Mouse (Mus musculus) neutrophil, adult 5-6 weeks (primary cell): ENCODE results near the gene Ppa2. TPM values are rescaled to one million over a fixed set of nuclear protein-coding genes. Genes with fewer than 3 reads are reported as not detected.

Experiments used
- ATAC-seq: fragments of 151-379, 151-347 bp; 2 replicates; pipeline ENCODE4 v1.8.0; 2017; ENCODE audit warnings: mild to moderate bottlenecking, moderate TSS enrichment; ENCODE audit not compliant: insufficient number of reproducible peaks, poor library complexity, low FRiP score, severe bottlenecking; ENCODE audit errors: extremely low read depth
- total RNA-seq: library from RNA; stranded (forward); fragments of 200-1000 nt; gene quantifications from 2 replicates; pipeline ENCODE4 v1.2.3, GENCODE M21; 2017

Ppa2 gene
- total RNA-seq, 1 experiment from 2014 or later, result 28.4 TPM

DNA sequence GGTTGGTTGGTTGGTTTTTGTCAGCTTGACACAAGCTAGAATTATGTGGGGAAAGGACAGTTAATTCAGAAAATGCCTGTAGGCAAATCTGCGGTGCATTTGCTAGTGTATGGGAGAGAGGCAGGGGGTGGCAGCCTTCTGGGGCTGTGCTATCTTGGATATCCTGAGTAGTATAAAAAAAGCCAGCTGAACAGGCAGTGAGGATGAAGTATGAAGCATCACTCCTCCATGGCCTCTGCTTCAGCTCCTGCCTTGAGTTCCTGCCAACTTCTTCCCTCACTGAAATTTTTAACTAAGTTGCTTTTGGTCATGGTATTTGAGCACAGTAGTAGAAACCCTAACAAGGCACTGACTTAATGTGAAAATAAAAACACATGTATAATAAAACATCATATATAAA, 70.1 kb downstream of the Ppa2 start:
- no peak for ATAC-seq

- no peak for ATAC-seq
Measured at GRCm38 (mm10) chr3:133381519-133381918, 71.6 kb downstream of the Ppa2 start.

DNA sequence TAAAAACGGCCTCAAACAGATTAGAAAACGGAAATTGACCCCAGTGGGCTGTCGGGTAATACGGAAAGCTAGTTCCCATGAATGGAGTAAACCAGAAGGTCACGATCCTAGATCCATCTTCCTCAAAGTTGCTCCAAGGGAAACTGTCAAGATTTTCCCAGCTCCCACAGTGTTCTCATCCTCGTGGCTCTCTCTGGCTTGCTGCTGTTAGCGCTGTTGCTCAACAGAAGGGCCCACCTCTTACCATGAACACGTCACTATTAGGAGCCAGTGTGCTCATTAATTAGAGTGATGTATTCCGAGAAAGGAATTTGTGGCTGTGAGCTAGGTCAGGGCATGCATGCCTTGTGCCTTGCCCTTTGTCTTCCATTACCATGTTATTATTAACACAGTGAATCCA, 72.2 kb downstream of the Ppa2 start:
- ATAC-seq, result no peak

DNA sequence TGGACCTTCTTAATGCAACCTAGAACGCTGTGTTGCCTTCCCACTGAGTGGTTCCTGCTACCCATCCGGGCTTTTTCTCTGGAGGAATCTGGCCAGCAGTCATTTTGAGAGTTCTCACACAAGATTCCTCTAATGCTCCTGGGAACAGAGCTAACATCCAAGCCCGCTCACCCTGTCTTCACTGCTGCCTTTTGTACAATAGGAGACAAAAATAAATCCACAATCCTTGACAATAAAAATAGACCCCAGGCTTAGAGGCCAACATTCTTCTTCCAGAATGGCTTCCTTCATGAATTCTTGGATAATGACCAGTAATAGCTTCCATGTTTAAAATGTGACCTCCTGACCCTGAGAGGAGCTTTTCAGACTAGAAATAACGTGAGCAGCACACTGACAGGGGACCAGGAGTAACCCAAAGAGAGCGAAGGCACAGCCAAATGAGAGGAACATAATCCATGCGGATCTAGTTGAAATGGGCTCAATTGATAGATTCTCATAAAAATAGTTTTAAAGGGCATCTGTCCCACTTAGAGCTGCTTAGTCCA, 74.3 kb downstream of the Ppa2 start:
- ATAC-seq, result no peak

DNA sequence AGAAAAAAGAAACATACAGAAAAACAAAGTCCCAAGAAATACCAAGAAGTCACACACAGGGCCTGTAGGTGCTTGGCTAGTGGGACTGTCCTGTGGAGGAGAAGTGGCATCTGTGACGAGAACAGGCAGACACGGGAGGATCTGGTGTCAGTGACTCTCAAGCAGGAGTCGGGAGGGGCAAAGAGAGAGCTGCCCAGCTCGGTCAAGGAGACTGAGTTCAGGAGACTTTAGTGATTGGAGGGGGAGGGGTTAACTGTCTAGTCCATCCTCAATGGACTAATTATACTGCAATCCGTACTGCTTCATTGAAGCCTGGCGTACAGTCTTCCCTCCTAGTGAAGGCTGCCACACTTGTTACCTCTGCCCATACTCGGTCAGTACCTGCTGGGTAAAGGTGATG, 77.4 kb downstream of the Ppa2 start:
- no peak for ATAC-seq

DNA sequence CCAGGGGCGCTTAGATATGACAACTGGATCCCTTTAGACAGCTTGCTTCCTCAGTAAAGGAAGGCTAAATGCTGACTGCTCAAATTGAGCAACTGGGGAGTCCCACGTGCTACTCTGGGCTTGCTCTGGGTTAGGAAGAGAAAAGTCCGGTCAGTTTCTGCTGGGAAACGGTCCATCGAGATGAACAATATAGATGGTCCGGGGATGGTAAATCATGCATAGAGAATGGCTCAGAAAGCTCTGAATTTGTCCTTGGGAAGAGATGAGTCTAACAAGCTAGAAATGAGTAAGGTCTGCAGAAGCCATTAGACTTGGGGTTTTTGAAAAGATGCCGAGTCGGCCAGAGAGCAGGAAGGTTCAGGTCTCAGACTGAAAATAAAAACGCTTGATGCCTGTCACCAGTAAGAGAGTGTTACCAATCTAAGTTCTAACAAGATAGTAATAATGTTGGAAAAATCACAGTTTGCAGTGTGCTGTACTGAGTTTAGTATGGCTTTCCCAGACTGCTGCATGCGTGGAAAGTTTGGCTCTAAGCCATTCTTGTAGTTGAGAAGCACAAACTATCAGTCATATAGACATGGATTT, 80.0 kb downstream of the Ppa2 start:
- no peak for ATAC-seq

DNA sequence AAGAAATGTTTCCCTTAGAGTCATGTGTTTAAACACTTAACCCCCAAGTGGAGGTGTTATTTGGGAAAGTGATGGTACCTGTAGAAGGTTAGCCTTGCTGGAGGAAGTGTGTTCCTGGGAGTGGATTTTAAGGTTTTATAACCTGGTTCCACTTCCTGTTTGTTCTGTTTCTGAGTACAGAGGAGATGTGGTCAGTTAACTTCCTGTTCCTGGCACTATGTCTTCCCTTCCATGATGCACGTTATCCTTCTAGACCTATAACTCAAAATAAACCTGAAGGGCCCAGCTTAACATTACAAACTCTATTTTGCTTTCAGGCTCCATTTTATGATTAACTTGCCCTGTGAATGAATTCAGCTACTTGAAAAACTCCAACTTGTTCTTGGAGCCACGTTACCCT, 84.6 kb downstream of the Ppa2 start:
- ATAC-seq, result peak; percentile 67; the same call in 1 of the 2 replicates

DNA sequence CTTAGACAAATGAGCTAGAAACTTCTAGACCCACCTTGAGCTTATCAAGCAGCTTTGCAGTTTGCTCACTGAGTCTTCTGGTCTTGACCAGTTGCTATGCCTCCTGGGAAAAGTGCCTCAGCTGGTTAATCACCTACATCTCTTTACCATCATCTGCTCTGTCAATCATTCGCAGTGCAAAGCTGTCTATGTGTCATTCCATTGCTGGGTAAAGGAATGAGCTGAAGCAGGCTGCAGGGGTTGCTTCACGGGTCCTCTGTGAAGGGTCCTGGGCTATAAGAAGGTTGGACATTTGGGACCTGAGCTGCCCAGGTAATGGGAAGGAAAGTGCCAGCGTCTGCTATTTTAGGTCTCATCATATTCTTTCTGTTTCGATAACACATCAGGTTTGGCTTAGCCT, 93.9 kb downstream of the Ppa2 start:
- ATAC-seq, result no peak

GRCm38 (mm10) chr3:133405636-133406035, 95.7 kb downstream of the Ppa2 start:
- no peak for ATAC-seq

DNA sequence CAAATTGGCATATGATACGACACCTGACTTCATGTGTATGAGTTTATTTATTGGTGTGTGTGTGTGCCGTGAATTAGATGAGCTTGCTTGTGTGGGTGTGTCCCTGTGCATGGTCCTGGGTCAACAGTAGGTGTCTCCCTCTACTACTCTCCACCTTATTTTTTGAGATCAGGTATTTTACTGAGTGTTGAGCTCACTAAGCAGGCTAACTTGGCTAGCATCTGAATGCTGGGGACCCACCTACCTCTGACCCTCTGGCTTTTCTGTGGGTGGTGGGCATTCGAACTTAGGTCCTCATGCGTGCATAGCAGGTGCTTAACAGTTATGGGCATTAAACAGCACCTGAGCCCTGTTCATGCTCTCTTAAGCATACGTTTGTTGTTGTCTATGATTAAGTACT, 96.3 kb downstream of the Ppa2 start:
- ATAC-seq, result no peak

DNA sequence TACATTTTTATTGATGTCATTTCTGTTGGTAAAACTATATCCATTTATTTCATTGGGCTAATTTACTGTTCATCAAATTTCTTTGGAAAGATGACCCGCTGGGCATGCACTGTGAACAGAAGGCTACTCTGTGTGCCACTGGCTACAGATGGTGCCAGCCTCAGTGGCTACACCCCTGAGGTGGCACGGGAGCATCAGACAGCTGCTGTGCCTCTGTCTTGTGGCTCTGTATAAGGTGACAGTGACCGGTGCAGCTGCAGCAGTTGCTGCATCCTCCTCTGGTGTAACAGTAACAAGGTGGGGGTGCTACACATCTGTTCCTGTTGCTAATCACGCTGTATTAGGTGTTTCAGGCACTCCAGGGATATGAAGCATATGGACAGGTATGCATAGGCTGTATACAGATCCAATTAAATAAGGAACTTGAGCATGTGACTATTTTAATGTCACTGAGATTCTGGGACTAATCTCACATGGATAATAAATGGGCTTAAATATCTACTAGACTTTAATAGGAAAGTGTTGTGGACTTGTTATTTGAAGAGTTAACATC, 101.3 kb downstream of the Ppa2 start:
- no peak for ATAC-seq

DNA sequence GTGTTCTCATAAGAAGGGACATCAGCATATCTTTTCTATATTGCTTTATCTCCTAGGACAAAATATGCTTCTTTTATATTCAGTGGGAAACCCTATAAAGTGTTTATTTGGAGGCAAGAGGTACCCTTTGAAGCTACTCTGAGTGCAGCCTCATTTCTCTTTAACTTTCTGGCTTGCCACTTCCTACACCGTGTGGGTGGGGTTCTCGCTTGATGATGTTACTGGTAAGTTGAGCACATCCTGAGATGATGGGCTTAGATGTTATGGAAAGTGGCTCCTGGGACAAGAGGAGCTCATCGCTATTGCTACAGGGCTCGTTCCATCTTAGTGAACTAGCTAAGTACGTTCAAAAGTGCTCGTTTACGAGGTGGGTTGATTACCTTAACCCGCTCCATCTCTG, 101.9 kb downstream of the Ppa2 start:
- ATAC-seq, result no peak

DNA sequence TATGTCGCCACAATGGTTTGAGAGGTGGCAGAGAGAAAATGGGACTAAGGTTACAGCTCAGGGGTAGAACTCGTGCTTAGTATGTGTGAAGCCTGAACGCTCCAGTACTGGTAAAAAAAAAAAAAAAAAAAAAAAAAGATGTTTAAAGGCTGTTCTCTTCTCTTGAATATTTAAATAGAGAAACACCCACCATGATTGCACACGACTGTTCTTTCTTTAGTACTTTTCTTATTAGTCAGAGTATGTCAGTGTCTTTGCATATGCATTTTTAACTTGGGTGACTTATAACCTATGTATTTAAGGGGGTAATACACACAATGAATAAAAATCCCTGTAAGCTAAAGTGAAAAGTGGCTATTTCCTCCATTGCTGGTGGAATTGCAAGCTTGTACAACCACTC, 104.8 kb downstream of the Ppa2 start:
- ATAC-seq, result no peak

- no peak for ATAC-seq
Measured at GRCm38 (mm10) chr3:133423073-133423472, 113.2 kb downstream of the Ppa2 start.

Other genes starting within 250 kb of the Ppa2 start
- gene Ints12, start 218.3 kb upstream of the Ppa2 start, total RNA-seq, result 23.0 and 31.6 TPM in 2 replicates
- gene Gstcd, start 218.1 kb upstream of the Ppa2 start, total RNA-seq, result 6.3 and 7.4 TPM in 2 replicates
- not detected in 2 replicates for gene Arhgef38, start 75.2 kb upstream of the Ppa2 start, total RNA-seq
- gene Tet2, start 235.0 kb downstream of the Ppa2 start, total RNA-seq, result 106 and 107 TPM in 2 replicates